Mouse (Mus musculus): ENCODE measurements around the gene Slc6a11.

Gene Slc6a11

GRCm38 (mm10) chr6:114264426-114264825 is 133.4 kb downstream of the Slc6a11 start:
- no peak for DNase-seq (ENCODE audit: low read depth, low spot score)

- DNase-seq (ENCODE audit: low read depth, low spot score), result no peak
Observed at GRCm38 (mm10) chr6:114266273-114266672, 135.2 kb downstream of the Slc6a11 start.

DNA sequence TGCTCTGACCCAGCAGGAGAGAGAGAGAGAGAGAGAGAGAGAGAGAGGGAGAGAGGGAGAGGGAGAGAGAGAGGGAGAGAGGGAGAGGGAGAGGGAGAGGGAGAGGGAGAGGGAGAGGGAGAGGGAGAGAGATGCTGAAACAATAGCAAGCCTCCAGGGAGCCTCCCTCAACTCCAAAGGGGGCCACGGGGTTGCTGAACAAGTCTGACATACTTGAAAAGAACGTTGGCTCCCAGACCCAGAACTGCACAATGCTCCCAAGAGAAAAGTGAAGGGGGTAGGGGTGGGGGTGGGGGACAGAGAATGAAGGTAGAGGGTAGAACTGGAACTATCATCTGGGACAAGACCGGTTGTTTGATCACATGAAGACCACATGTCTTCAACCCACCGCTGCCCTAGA is 136.9 kb downstream of the Slc6a11 start:
- no peak for DNase-seq (ENCODE audit: low read depth, low spot score)

GRCm38 (mm10) chr6:114269589-114269988 is 138.5 kb downstream of the Slc6a11 start:
- DNase-seq (ENCODE audit: low read depth, low spot score), result no peak

DNA sequence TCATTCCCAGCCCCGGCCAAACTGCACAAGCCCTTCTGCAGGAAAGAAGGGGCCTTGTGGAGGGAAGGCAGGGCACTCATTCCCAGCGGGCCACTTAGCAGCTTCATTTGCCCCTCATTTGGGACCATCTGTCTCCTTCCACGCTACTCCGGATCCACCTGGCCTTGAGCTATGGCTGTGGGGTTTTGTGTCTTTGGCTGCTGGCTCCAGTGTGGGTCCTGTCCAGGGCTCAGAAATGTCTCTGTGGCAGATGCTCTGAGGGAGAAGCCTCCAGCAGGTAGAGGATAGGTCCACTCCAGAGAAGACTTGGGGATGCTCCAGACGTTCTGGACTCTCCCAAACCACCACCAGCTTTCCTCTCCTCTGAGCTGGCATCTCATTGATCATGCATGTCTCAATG is 139.8 kb downstream of the Slc6a11 start:
- no peak for DNase-seq (ENCODE audit: low read depth, low spot score)

DNA sequence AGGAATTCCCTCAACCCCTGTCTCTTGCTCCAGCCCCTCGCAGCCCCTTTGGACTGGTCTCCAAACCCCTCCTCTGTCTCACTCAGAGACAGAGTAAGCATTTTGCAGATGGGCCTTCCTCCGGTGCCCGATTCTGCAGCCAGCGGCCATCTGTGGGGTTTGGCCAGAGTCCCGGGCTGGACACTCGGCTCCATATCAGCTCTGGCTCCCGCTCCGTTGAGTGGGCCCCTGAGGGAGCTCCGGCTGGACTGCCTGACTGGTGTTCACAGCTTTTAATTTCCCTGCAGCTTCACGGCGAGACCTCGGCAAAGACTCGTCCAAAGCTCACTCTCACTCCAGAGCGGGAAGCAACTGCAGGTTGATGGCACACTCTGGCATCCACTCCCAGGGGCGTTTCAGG is 141.2 kb downstream of the Slc6a11 start:
- DNase-seq (ENCODE audit: low read depth, low spot score), result no peak

DNA sequence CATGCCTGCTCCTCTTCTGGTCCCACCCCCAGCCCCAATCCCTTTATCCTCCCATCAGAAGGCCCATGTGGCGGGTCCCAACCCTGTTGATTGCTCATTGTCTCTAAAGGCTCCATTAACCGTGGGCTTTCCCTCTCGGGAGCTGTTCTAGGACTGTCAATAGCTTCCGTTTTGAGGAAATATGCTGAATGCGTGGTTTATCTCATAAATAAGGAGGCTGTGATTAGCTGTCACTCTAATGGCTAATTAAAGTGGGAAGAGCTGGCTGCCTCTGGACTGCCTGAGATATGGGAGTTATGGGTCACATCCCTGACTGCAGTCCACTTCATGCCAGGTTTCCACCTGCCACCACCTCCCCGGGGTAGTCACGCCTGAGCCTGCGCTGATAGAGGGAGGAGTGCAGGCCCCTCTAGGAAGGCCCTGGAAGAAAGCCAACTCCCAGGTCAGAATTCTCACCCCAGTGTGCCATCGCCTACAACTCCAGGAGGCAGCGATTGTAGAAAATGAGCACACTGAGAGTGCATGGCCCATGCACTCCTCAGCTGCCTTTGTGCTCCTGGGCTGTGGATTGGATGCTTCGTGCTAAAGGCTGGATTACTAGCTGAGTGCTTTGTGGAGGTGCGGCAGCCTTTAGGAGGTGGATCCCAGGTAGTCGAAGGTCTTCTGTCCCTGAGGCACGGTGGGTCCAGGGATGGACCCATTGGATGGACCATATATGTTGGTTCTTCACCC is 143.1 kb downstream of the Slc6a11 start:
- DNase-seq (ENCODE audit: low read depth, low spot score), result no peak

DNA sequence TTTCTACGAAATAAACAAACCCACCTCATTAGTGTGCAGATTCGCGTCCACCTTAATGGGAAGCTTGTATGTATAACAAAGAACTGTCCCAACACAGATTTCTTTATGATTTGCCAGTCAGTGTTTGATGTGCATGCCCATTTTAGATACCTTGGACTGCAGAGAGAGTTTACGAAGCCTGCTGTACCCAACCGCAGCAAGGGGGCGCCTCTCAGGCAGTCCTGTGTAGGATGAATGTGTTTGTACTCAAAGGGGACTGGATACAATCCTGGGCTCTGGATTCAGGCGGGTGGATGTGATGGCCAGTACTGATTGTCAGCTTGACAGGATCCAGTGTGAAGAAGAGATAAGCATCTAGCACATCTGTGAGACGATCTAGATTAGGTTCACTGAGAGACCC is 144.8 kb downstream of the Slc6a11 start:
- no peak for DNase-seq (ENCODE audit: low read depth, low spot score)

DNA sequence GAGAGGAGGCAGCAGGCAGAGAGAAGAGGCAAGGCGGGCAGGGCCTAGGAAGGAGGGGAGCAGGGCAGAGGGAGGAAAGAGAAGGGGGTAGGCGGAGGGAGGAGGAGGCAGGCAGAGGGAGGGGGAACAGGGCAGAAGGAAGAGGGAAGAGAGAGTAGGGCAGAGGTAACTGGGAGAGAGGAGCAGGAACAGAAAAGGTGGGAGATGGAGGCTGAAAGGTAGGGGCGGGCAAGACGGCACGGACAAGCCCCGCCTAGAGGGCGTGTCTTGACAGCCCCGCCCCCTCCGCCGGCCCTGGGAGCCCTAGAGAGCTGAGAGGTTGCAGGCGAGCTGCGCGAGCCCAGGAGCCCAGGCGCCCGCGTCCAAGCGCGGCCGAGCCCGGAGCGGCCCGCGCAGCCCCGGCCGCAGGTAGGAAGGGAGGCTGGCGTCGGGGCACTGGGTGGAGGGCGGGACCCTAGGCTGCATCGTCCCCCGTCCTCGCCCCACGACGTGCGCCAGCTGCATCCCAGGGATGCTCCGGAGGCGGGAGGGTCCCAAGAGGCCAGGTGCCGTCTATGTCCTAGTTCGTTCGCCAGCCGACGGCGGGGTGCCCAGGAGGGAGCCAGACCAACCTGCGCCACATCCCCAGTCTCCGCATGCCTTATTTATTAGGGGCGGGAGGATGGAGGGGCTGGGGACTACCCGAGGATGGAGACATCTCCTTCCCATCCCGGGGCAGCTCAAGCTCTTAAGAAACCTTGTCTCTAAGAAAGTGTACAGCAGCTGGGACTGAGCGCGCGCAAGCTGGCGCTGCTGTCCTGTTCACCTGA is 151.6 kb downstream of the Slc6a11 start, which contains the start of gene Slc6a1:
TSS of gene Slc6a1 (plus strand) at position 167 of the 809 bp plus-strand sequence.
- no peak for DNase-seq (ENCODE audit: low read depth, low spot score)

- DNase-seq (ENCODE audit: low read depth, low spot score), result no peak
Observed at GRCm38 (mm10) chr6:114283278-114283770, 152.3 kb downstream of the Slc6a11 start.

- no peak for DNase-seq (ENCODE audit: low read depth, low spot score)
Observed at GRCm38 (mm10) chr6:114283927-114284703, 153.1 kb downstream of the Slc6a11 start.

DNA sequence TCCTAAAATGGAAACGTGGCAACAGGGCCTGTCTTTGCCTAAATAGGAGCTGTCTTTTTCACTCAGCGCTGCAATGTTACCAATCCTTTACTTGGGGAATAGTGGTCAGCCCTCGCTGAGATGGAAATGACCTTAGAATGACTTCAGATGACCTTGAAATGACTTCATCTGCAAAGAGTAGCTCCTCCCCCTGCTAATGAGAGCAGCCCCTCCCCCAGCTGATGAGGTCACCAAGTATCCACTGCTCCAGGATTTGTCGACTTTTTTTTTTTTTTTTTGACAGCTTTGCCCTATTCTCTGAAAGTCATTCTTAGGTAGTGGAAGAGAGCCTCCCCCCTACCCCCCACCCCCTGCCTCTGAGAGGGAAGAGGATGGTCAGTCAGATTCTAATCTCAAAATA is 154.4 kb downstream of the Slc6a11 start:
- no peak for DNase-seq (ENCODE audit: low read depth, low spot score)

DNA sequence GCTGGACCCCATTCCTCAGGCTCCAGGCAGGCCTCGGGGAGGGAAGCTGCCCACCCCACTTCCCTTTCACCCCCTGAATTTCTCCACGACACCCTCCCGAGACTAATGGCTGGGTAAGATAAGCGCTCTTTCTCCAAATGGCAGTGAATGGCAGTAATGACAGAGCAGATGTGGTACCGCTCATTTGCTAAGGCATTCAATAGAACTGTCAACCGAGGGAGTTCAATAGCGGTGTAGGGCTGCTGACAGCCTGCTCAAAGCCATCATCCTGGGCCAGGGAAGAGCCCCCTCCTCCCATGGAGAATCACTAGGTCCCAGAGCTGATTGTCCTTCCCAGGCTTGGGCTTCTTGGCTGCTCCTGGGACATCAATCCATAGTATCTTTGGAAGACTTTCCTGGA is 158.1 kb downstream of the Slc6a11 start:
- DNase-seq (ENCODE audit: low read depth, low spot score), result no peak

DNA sequence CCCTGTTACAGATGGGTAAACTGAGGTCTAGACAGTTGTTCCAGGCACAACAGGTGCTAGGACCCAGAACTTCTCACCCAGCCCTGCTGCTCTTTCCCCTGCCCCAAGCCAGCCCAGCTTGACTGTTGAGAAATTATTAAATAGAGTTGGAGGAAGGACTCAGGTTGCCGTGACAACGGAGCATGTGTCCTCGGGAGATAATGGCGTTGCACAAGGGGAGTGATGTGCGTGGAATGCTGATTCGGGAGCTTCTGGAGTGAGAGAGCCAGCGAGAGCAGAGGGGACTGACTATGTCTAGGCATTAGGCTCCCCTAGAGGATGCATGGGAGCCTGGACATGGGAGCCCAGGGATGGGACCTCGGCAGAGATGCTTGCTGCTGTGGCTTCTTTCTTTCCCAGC is 159.1 kb downstream of the Slc6a11 start:
- DNase-seq (ENCODE audit: low read depth, low spot score), result no peak

- DNase-seq (ENCODE audit: low read depth, low spot score), result no peak
Observed at GRCm38 (mm10) chr6:114290929-114291328, 159.9 kb downstream of the Slc6a11 start.

GRCm38 (mm10) chr6:114291396-114291795 is 160.4 kb downstream of the Slc6a11 start:
- DNase-seq (ENCODE audit: low read depth, low spot score), result no peak

GRCm38 (mm10) chr6:114293511-114293910 is 162.5 kb downstream of the Slc6a11 start:
- DNase-seq (ENCODE audit: low read depth, low spot score), result no peak

- no peak for DNase-seq (ENCODE audit: low read depth, low spot score)
Observed at GRCm38 (mm10) chr6:114295086-114295485, 164.0 kb downstream of the Slc6a11 start.

GRCm38 (mm10) chr6:114297260-114298002 is 166.4 kb downstream of the Slc6a11 start:
- DNase-seq (ENCODE audit: low read depth, low spot score), result no peak

All from 3T3-L1 (cell line).